Mouse (Mus musculus) neural tube, embryonic 10.5 days (tissue): ENCODE results near the gene Dnase1l3.

ENCODE experiments used
- DNase-seq: peaks from one replicate; pipeline ENCODE4 v3.0.0-alpha.2; 2017; ENCODE audit warnings: low spot score; ENCODE audit errors: extremely low spot score

Dnase1l3 gene

DNA sequence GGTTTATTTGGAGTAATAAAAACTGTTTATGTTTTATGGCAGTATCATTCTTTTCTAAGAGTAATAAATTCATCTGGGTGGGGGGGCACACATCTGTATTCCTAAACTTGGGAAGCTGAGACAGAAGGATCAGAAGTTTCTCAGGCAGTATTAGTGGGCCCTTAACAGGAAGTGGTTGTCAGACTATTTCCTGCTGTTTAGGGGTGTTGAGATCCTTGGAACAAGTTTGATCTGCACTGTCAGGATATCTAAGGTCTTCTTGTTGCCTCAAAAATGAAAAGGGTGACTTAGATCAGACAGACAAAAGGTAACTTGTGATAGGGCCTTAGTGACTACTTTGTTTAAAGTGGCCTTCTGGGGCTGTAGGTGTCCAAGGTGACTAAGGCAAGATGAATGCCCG lies 16.2 kb downstream of the Dnase1l3 start:
- DNase-seq: no peak

DNA sequence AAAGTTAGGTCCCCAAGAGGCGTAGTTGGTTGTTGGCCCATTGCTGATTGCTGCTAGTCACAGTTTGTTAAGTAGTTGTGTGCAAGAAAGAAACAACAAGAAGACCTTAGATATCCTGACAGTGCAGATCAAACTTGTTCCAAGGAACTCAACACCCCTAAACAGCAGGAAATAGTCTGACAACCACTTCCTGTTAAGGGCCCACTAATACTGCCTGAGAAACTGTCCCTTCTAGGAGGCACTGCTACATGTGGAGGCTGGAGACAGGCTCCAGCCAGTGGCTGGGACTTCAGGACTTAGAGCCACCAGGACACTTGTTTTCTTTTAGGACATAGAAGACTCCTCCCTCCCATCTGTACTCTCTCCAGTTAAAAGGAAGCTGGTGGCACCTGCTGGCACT lies 16.9 kb downstream of the Dnase1l3 start:
- no peak for DNase-seq

DNA sequence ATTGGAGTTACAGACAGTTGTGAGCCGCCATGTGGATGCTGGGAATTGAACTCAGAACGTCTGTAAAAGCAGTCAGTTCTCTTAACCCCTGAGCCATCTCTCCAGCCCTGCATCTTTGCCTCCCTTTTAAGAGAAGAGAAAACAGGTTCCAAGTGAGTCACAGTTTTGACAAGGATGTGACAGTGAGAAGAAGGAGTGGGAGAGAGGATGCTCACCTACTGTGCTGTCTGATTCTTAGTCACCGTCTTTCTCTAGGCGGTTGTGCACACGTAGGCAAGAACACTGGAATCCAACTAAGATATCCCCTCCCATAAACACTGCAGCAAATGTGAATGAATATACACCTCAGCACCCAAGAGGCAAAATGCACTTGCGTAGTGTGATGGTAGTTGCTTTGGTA lies 19.2 kb downstream of the Dnase1l3 start:
- DNase-seq: no peak

DNA sequence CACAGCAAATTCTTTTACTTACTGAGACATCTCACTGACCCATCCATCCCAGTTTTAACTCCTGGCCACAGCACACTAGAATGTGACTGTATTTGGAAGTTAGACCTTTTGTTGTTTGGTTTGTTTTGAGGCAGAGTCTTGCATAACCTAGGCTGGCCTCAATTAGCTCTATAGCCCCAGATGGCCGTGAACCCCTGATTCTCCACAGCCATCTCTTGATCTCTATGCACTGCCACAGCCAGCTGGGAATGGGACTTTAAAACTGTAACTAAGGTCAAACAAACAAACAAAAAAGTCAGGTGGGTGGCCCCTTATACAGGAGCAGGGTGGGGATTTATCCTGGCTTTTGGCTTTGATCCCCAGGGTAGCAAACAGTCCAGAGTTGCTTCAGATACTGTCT lies 19.7 kb downstream of the Dnase1l3 start:
- no peak for DNase-seq

DNA sequence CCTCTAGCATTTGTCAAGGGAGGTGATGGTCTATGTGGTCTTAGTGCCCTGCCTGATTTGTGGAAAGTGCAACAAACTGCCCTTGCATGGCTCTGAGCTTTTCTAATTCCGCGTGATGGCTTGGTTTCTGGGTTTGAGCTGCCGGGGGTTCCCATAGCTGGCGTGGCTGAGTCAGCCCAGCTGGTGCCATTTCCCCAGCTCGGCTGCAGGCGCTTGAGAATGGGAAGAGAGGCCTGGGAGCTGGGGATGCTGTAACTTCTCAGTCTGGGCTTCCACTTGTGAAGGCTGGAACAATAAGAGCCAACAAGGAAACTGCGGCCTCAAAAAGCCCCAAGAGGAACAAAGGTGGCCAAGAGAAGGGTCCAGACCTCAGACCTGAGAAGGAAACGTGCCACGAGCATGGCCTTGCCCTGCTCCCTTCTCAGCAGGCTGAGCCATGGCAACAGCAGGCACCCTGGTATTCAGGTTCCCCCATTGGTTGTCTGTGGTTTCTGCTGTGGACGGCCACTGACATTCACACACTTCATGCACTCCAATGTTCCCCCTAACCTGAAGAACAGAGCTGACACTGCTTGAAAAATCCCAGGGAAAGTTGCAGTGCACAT lies 22.4 kb downstream of the Dnase1l3 start:
- no peak for DNase-seq

DNA sequence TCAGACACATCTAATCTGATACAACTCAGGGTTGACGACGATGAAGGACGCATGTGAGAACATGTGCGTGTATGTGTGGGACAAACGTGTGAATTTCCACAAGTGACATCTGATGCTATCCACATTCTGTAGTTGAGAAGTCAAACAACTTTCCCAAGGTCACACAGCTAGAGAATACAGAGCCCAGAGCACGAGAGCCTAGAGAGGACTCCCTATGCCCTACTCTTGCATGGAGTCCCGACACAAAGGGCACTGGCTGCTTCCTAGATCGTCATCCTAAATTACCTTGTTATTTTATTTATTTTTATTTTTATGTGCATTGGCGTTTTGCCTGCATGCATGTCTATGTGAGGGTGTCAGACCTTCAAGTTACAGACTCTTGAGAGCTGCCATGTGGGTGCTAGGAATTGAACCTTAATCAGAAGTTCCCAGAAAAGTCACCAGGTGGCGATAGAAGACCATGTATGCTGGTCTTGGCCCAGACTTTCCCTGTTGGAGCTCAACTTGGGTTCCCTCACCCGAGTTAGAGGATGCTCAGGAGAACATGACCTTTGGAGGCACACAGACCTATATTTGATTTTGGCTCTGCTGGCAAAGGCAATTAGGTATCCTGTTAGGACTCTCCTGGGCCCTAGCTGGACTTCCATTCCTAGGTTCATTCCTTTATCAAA lies 30.0 kb downstream of the Dnase1l3 start:
- peak; percentile 71 for DNase-seq

DNA sequence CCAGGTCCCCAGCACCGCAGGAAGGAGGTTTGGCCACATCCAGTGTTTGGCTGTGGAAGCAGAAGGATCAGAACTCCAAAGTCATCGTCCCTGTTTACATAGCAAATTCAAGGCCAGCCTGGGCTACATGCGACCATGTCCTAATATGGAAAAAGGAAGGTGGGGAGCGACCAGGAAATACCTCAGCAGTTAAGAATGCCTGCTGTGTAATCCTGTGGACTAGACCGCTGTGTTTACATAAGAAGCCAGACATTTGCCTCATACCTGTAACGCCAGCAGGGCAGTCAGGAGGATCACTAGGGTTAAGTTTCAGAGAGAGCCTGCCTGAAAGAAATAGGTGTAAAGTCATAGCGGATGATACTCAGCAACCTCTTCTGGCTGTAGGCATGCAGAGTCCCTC lies 31.2 kb downstream of the Dnase1l3 start:
- DNase-seq: no peak

DNA sequence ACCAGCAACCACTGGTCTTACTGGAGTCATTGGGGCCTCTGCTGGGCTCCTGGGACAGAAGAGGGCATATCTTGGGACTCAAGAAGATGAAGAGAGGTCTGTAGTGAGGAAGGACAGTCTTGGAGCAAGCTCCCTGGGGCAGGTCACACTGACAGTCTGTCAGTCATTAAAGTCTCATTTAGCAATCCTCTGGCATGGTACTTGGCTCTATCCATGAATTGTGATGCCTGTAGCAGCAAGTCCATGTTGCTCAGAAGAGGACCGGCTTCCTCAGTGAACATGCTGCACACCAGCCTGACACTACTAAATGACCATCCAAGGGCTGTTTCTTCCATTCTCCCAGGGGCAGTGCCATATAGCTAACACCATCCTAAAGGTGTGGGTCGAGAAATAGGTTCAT lies 31.7 kb downstream of the Dnase1l3 start:
- DNase-seq: no peak

DNA sequence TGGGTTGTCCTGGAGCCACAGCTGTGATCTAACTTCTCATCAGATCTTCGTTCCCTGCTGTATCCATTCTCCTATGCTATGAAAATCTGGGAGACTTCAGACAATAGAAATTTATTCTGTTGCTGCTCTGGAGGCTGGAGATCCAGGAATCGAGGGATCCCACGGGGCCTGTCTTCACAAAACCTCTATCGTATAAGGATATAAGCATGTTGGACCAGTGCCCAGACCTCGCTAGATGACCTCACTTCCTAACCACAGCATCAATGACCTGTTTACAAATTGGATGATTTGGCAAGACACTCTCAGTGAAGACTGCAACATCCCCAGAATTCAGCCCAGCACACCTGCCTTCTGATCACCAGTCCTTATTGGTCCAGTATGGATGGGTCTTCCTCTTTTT lies 32.7 kb downstream of the Dnase1l3 start:
- no peak for DNase-seq

DNA sequence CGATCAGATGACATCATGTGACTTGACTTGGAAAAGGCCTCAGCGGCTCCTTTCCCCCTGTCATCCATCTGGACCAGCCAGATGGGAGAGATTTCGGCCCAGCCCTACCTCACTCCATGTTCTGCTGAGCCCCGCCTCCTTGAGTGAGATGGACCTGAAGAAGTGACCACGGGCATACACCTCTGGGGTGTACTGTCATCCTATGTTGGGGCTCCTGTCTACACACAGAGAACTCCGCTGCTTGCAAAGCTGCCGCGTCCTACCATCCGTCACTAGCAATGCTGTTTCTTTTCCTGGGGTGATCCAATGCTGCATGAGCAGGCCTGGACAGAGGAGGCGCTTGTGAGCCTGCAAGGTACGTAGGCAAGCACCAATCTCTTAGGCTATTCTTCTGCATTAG lies 33.8 kb downstream of the Dnase1l3 start:
- no peak for DNase-seq

DNA sequence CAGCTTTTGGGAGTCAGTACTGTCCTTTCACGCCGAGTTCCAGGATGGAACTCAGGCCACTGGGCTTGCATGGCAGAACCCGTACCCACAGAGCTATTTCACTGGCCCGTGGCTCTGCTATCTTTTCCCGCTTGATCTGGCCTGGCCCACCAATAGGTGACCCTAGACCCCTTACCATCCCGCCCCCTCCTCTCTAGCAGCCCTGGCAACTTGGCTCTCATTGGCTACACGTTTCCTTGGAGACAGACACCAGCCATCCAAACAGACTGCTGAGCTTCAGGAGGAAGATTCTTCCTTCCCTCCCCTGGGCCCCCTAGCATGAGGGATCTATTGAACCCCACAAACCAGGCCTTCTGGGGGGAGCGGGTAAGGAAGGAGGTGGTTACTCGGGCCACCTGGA lies 37.3 kb downstream of the Dnase1l3 start, which contains the start of gene Gm45521:
Gene Gm45521, plus strand, starts transcription at position 240 of the 400 bp plus-strand sequence.
- peak; percentile 19 for DNase-seq

DNA sequence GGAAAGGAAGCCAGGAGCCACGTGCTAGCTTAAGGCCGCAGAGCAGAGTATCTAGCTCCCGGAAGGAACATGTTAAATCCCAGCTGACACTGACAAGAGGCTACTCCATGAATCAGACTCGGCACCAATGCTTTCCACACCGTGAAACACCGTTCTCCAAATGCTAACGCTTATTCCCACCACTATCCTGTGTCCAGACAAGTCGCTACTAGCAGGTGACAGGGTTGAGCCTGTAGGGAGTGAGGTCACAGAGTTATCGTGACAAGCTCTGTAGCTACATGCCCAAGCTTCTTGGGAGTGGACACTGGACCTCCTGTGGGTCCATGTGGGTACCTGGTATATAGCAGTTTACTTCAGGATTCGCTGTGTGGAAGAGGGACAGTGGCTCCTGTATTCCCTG lies 37.9 kb downstream of the Dnase1l3 start:
- no peak for DNase-seq

DNA sequence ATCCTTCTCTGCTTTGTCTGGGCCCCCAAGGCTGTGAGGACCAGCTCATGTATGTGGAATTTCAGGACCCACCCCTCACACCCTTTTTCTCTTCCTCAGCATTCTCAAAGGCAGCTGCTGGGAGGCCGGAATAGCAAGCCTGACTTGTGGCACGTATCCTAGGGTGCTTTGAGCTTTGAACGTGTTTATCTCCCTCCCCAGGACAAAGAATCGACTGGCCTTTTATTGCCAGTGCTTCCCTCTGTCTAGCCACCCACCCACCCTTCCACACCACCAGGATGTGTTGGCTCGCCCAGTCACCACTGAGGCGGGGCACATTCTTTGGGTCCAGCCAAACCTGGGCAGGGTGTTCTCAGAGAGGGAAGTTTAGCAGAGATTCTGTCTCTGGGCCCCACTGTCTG lies 40.3 kb downstream of the Dnase1l3 start:
- DNase-seq: no peak

DNA sequence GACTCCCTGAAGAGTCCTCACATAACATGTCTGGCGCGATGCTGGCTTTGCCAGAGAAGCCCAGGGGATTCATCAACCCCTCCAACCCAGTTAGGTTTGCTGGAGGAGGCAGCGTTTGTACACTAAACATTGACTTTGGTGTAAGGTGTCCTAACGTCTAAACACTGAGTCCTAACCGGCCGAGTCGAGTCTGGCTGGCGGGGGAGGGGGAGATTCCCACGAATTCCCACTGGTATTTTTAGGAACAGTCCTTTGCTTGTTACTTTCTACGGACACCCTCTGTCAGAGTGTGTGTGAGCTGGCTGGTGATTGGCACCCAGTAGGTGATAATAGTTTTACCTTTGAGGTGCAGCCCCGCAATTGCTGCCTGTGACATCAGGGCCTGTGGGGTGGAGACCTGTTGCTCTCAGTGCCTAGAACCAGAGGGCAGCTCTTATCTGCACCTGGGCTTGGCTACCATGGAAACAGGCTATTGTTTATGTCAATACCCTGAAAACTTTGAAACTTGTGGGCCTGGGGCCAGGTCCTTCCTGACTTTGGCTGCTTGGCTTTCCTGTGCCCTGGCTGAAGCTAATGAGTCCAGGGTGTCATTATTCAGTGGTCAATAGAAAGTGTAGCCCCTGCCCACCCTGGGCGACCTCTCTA lies 41.6 kb downstream of the Dnase1l3 start:
- peak; percentile 19 for DNase-seq

DNA sequence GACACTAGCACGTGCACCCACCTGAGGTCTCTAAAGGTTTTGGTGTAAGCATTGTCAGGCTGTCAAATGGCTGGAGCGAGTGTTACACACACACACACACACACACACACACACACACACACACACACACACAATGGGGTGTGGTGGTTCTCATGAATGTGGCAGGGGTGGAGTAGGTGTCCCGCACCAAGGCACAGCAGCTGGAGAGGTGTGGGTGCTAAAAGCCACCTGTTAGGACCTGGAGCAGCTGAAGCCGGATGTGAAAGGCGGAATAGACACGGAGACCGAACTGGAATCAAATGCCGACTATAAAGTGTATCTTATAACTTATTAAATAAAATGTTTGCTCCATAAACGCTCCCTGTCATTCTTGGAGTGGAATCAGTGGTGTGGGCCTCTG lies 43.1 kb downstream of the Dnase1l3 start:
- DNase-seq: no peak

DNA sequence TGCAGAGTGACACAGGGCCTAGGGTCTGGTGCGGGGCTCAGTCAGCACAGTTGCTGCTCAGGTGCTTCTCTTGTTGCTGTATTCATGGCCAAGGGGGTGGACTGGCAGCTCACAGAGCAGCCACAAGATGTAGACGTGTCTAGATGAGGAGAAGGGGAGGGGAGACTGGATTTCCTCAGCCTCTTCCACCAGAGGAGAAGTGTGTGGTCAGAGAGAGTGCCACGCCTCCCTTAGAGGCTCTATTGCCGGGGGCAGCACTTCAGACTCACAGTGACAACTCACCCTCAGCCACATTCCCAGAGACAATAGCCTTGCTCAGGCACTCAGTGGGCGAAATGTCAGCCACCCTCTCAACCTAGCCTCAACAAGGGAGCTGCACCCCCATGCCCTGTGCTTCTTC lies 49.1 kb downstream of the Dnase1l3 start:
- DNase-seq: no peak

DNA sequence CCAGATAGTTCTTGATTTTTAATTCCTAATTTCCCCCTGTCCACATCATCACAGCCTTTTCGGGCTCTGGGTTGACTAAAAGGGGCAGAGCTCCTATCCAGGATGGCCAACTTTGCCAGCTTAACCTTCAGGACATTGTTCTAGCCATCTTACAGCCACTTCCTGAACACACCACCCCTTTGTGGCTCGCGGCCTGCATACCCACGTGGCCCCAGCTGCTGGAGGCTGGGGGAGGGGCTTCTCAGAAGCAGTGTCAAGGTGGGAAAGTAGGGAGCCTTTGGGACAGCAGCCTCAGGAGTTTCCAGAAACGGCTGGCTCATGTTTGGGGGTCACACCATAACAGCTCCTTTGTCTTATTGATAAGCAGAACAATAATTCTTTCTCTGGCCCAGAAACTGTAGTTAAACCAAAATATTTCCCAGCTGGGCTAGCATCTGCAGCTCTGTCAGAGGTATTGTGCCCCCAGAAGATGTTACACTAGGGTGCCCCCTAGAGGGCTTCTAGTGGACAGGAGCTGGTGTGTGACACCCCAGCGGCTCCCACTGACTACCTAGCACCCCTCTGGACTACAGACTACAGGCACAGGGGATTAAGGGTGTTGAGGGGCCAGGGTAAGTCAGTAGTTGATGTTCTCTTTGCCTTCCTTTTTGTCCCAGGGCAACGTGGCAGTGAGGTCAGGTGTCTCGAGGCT lies 49.9 kb downstream of the Dnase1l3 start:
- DNase-seq: no peak

DNA sequence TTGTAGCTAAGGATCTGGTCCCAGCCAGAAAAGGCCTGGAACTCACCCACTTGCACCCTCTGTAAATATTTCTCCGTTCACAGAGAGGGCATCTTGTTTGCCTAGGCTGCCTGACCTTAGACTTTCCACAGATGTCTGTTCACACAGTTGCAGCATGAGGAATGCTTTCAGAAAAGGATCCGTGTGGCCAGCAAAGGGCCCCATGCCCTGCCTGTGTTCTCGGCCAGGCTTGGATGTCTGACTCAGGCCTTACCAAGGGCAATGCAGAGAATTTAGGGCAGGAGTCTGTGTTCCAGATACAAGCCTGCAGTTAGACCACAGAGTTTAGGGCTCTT lies 50.6 kb downstream of the Dnase1l3 start:
- DNase-seq: no peak

DNA sequence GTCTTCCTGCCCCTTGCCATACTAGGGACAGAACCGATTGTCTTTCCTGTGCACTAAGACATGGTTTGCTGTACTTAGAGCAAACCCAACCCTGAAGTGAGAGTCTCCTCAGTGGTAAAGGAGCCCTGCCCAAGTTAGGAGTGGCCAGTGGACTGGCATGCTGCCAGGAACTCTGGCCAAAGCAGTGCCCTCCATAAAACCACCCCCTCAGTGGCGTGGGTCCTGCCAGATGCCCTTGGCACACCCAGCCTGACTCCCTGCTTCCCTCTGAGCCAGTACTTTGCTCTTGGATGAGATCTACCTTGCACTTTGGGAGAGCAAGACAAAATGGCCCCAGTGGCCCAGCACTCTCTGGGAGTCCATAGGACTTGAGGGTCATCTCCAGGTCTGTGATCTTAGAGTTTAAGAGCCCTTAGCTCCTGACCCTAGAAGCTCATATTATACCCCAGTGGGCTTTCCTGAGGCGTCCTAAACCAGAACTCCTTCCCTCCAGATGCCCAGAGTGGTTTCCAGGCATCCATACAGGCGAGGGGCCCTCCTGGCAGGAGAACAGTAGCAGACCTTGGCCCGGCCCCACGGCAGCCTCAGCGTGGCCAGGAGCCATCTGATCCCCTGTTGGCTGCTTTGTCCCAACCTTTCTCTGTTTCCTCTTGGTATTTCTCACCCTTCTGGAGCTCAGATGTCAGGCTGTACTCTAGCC lies 51.1 kb downstream of the Dnase1l3 start:
- DNase-seq: no peak

DNA sequence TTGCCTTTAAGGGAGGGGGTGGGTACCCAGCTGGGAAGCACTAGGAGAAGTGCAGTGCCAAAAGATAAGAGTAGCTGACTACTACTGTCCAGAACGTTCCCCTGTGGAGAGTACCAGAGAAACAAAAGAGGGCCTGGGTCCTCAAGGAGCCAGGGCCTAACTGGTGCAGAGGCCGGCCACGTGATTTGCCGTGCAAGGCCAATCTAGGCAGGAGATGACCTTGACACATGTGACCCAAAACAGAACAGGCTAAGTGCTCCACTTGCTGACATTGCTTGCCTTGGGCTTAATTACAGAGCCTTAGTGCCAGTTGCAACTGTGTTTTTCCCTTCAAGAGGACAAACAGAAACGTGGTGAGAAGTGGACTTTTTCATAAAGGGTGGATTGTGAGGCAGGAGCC lies 53.0 kb downstream of the Dnase1l3 start:
- no peak for DNase-seq

DNA sequence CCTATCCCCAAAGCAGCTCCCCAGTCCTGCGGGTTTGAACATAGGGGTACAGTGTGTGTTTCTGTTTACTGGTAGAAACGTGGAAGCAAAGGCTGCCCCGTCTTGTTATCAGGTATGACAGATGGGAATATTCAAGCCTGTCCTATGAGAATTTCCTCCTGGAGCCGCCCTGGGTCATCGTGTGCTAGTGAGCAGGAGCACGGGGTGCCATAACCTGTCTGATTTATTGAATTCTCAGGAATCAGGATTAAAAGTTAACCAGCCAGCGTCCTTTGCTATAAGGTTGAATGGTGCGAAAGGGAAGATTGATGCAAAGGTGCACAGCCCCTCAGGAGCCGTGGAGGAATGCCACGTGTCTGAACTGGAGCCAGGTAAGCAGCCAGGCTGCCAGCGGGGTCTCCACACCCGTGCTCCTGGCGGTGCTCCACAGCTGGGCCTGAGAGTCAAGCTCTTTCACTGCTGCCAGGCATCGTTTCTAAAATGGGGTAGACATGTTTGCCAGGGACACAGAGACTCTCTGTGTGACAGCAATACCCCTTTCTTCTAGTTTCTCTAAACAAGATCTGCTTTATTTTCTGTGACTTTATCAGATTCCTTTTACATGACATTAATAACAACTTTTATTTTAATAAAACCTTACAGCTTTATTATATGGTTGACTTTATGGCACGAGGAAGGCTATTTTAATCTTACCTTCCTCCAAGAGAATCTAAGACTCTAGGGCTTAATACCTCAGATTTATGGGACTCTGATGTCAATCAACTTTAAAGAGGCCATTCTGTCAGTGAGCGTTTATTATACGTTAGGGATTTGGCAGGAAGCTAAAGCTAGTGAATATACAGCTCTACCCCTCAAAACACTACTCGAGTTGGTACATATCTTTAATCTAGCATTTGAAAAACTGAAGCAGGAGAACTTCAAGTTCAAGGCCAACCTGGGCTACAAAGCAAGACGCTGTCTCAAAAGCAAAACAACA lies 55.3 kb downstream of the Dnase1l3 start:
- no peak for DNase-seq
